Mouse (Mus musculus) hindbrain, embryonic 14.5 days (tissue): ENCODE results near the gene Bcl2l13. TPM values are rescaled to one million over a fixed set of nuclear protein-coding genes. Genes with fewer than 3 reads are reported as not detected.
"Not testable (repeated sequence)": the region's sequence is repeated elsewhere in the genome, so short reads cannot be mapped to it uniquely, and the experiment has no call there.

Experiments used
- ATAC-seq: fragments of 200-750 bp; cut with Nextera tagmentation; 2 replicates; pipeline ENCODE4 v1.8.0; 2017; ENCODE audit warnings: moderate number of reproducible peaks, mild to moderate bottlenecking, moderate TSS enrichment, moderate library complexity; ENCODE audit not compliant: low FRiP score
- DNase-seq: peaks from one replicate; pipeline ENCODE4 v3.0.0-alpha.2; 2015; ENCODE audit warnings: low spot score
- H3K27ac ChIP-seq: fragments of 300-500 bp; sonication (generic); 2 replicates; pipeline ENCODE4 v1.5.1; 2014; ENCODE audit warnings: mild to moderate bottlenecking, moderate library complexity
- H3K27me3 ChIP-seq: fragments of 300-500 bp; sonication (generic); 2 replicates; pipeline ENCODE4 v1.6.1; 2014; ENCODE audit warnings: mild to moderate bottlenecking, low read length, mixed read lengths; ENCODE audit not compliant: control insufficient read depth, insufficient read depth
- H3K36me3 ChIP-seq: fragments of 300-500 bp; sonication (generic); replicated peaks from 2 replicates; pipeline ENCODE4 v1.6.1; 2014; ENCODE audit not compliant: control insufficient read depth, insufficient read depth
- H3K4me1 ChIP-seq: fragments of 300-500 bp; sonication (generic); replicated peaks from 2 replicates; pipeline ENCODE4 v1.6.1; 2014; ENCODE audit warnings: antibody characterized with exemption, low read length, mixed read lengths; ENCODE audit not compliant: control insufficient read depth, insufficient read depth
- H3K4me2 ChIP-seq: fragments of 300-500 bp; sonication (generic); replicated peaks from 2 replicates; pipeline ENCODE4 v1.6.1; 2014; ENCODE audit warnings: mild to moderate bottlenecking, moderate library complexity
- H3K4me3 ChIP-seq: fragments of 300-500 bp; sonication (generic); replicated peaks from 2 replicates; pipeline ENCODE4 v1.5.1; 2014; ENCODE audit warnings: mild to moderate bottlenecking, low read length
- H3K9ac ChIP-seq: fragments of 300-500 bp; sonication (generic); 2 replicates; pipeline ENCODE4 v1.6.1; 2014
- H3K9me3 ChIP-seq: fragments of 300-500 bp; sonication (generic); 2 replicates; pipeline ENCODE4 v1.6.1; 2016; ENCODE audit warnings: low read length; ENCODE audit not compliant: control insufficient read depth
- WGBS: fragments of 180-500 bp; shearing (Covaris S2); extraction: QIAGEN DNeasy Blood & Tissue Kit; methylation state at CpG from one replicate; pipeline ENCODE4 v1.1.7; 2014; 5-methylcytosine and 5-hydroxymethylcytosine counted together
- polyA plus RNA-seq: library from polyadenylated mRNA; unstranded; fragments of >200 nt; fragmentation: Nextera tagmentation; extraction: Ambion mirVana; gene quantifications from 2 replicates; pipeline ENCODE4 v1.2.1, GENCODE M21; 2014

Bcl2l13 gene
- polyA plus RNA-seq, 1 experiment from 2014 or later: 28.2 TPM

- Histone ChIP-seq H3K4me2 (no peak overlapping the region), H3K4me3 (no peak overlapping the region), H3K36me3 (peaks cover 99% of the 10 kb centered on the region), H3K27me3 (no peaks in the 10 kb centered on the region), H3K27ac (no peak overlapping the region), H3K4me1 (no peaks in the 10 kb centered on the region), H3K9me3 (no peaks in the 10 kb centered on the region), H3K9ac (no peak overlapping the region)
- 94% methylated on average over 4 of the region's 4 CpGs for WGBS
- ATAC-seq (no peak), DNase-seq (no peak)
Measured at GRCm38 (mm10) chr6:120798905-120799304, 37.1 kb upstream of the Bcl2l13 start.

GRCm38 (mm10) chr6:120799581-120800041 lies 36.4 kb upstream of the Bcl2l13 start:
- no peak for DNase-seq
- Histone ChIP-seq H3K9ac (no peak overlapping the region), H3K4me2 (no peak overlapping the region), H3K9me3 (no peaks in the 10 kb centered on the region), H3K4me1 (no peaks in the 10 kb centered on the region), H3K36me3 (peaks cover 99% of the 10 kb centered on the region), H3K27ac (no peak overlapping the region), H3K27me3 (no peaks in the 10 kb centered on the region), H3K4me3 (no peak overlapping the region)
- WGBS: 86% methylated on average over 4 of the region's 4 CpGs
- no peak for ATAC-seq

GRCm38 (mm10) chr6:120806999-120807737 lies 28.8 kb upstream of the Bcl2l13 start:
- H3K9ac ChIP-seq: no peak overlapping the region
- ATAC-seq (no peak), DNase-seq (no peak)
- H3K27ac ChIP-seq: no peak overlapping the region
- H3K4me2 ChIP-seq: no peak overlapping the region
- no peaks in the 10 kb centered on the region for H3K27me3 ChIP-seq
- peaks cover 94% of the 10 kb centered on the region for H3K36me3 ChIP-seq
- H3K9me3 ChIP-seq: no peaks in the 10 kb centered on the region
- no peaks in the 10 kb centered on the region for H3K4me1 ChIP-seq
- WGBS: 86% methylated on average over 5 of the region's 5 CpGs
- no peak overlapping the region for H3K4me3 ChIP-seq

- H3K4me1 ChIP-seq: no peaks in the 10 kb centered on the region
- H3K27ac ChIP-seq: no peak overlapping the region
- WGBS: 94% methylated on average over 4 of the region's 4 CpGs
- H3K36me3 ChIP-seq: peaks cover 88% of the 10 kb centered on the region
- no peak overlapping the region for H3K4me2 ChIP-seq
- no peak for DNase-seq
- H3K9me3 ChIP-seq: no peaks in the 10 kb centered on the region
- no peak overlapping the region for H3K9ac ChIP-seq
- no peaks in the 10 kb centered on the region for H3K27me3 ChIP-seq
- H3K4me3 ChIP-seq: no peak overlapping the region
- ATAC-seq: no peak
Measured at GRCm38 (mm10) chr6:120807738-120808081, 28.3 kb upstream of the Bcl2l13 start.

GRCm38 (mm10) chr6:120811999-120812398 lies 24.0 kb upstream of the Bcl2l13 start:
- not testable (repeated sequence) for H3K27me3 ChIP-seq, ATAC-seq, H3K4me3 ChIP-seq, H3K9me3 ChIP-seq, H3K27ac ChIP-seq, H3K4me1 ChIP-seq, DNase-seq, H3K9ac ChIP-seq, H3K4me2 ChIP-seq
- H3K36me3 ChIP-seq: peaks cover 46% of the 10 kb centered on the region
- WGBS: 100% methylated on average over 6 of the region's 10 CpGs

- Histone ChIP-seq H3K4me3 (no peak overlapping the region), H3K9me3 (no peaks in the 10 kb centered on the region), H3K27ac (no peak overlapping the region), H3K27me3 (no peaks in the 10 kb centered on the region), H3K4me2 (no peak overlapping the region), H3K9ac (no peak overlapping the region), H3K4me1 (peaks cover 17% of the 10 kb centered on the region), H3K36me3 (peaks cover 19% of the 10 kb centered on the region)
- DNase-seq (no peak), ATAC-seq (no peak)
- WGBS: 94% methylated on average over 2 of the region's 2 CpGs
Measured at GRCm38 (mm10) chr6:120819294-120819693, 16.7 kb upstream of the Bcl2l13 start.

GRCm38 (mm10) chr6:120820144-120820543 lies 15.9 kb upstream of the Bcl2l13 start:
- no peak overlapping the region for H3K9ac ChIP-seq
- H3K27me3 ChIP-seq: no peaks in the 10 kb centered on the region
- DNase-seq (no peak), ATAC-seq (no peak)
- WGBS: 95% methylated on average over 5 of the region's 5 CpGs
- H3K27ac ChIP-seq: no peak overlapping the region
- no peak overlapping the region for H3K4me2 ChIP-seq
- H3K4me1 ChIP-seq: peaks cover 17% of the 10 kb centered on the region
- H3K36me3 ChIP-seq: peaks cover 19% of the 10 kb centered on the region
- no peak overlapping the region for H3K4me3 ChIP-seq
- no peaks in the 10 kb centered on the region for H3K9me3 ChIP-seq

- ATAC-seq: no peak
- no peak overlapping the region for H3K4me3 ChIP-seq
- WGBS: 91% methylated on average over 1 of the region's 1 CpGs
Measured at GRCm38 (mm10) chr6:120820941-120821340, 15.1 kb upstream of the Bcl2l13 start.

GRCm38 (mm10) chr6:120821715-120822114 lies 14.3 kb upstream of the Bcl2l13 start:
- peak overlapping the region; percentile 71 for H3K4me3 ChIP-seq
- H3K4me2 ChIP-seq: peak overlapping the region; percentile 73
- no peak for ATAC-seq
- H3K4me1 ChIP-seq: peaks cover 17% of the 10 kb centered on the region
- H3K9me3 ChIP-seq: no peaks in the 10 kb centered on the region
- H3K27me3 ChIP-seq: no peaks in the 10 kb centered on the region
- H3K36me3 ChIP-seq: peaks cover 19% of the 10 kb centered on the region
- DNase-seq: no peak
- WGBS: 69% methylated on average over 5 of the region's 5 CpGs
- H3K27ac ChIP-seq: peak overlapping the region; percentile 86; the same call in 1 of the 2 replicates
- peak overlapping the region; percentile 75 for H3K9ac ChIP-seq

More at GRCm38 (mm10) chr6:120820941-120821340, 15.1 kb upstream of the Bcl2l13 start:
- peaks cover 17% of the 10 kb centered on the region for H3K4me1 ChIP-seq
- no peak overlapping the region for H3K9ac ChIP-seq
- H3K4me2 ChIP-seq: peak overlapping the region; percentile 73
- H3K9me3 ChIP-seq: no peaks in the 10 kb centered on the region
- DNase-seq: no peak
- peaks cover 19% of the 10 kb centered on the region for H3K36me3 ChIP-seq
- H3K27ac ChIP-seq: no peak overlapping the region
- H3K27me3 ChIP-seq: no peaks in the 10 kb centered on the region
